Mouse (Mus musculus): ENCODE results near the gene Tldc2.

DNA sequence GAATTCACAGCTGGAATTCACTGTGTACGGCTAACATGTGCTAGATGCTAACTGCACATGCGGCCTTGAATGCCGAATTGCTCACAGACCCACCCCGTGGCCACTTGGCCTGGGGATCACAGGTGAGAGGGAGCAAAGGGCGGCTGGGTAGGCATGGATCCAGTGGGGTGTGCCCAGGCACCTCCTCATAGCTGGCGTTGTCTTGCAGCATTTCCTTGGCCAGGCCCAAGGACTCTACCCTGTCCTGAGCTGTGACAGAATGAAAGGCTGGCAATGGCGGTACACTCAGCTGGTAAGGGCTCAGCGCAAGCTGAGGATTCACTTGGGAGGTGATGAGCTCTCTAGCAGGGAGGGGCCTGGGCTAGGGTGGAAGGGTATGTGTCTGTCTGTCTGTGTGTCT is at the start of gene Tldc2:
- no peak for TF ChIP-seq CTCF (IDR thresholded peaks at IDR 0.05; ENCODE audit: insufficient read depth, low read length)
- no peak for TF ChIP-seq POLR2A (IDR thresholded peaks at IDR 0.05; ENCODE audit: borderline replicate concordance, extremely low read depth, low read depth, low read length)

All from lung, adult 2 months (tissue).